Mouse (Mus musculus): ENCODE measurements around the gene Cdc42se1. TPM values are rescaled to one million over a fixed set of nuclear protein-coding genes. Genes with fewer than 3 reads are reported as not detected.

The Cdc42se1 gene
- polyA plus RNA-seq, 1 experiment from 2014 or later: 120 TPM

DNA sequence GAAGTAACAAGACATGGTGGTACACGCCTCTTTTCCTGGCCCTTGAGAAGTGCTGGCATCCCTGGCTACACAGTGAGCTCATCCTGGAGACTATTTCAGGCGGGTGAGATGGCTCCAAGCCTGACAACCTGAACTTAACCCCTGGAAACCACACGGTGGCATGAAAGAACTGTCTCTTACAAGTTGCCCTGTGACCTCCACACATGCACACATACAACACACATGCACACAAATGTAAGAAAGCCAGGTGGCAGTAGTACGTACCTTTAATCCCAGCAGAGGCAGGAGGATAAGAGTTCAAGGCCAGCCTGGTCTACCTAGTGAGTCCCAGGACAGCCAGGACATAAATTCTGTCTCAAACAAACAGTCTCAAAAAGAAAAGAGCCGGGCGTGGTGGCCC lies 10.5 kb downstream of the Cdc42se1 start:
- no peaks in the 10 kb centered on the region for H3K27me3 ChIP-seq (ENCODE audit: control insufficient read depth, insufficient read depth, low read length)
- no peak overlapping the region for H3K9ac ChIP-seq (ENCODE audit: low read length)

DNA sequence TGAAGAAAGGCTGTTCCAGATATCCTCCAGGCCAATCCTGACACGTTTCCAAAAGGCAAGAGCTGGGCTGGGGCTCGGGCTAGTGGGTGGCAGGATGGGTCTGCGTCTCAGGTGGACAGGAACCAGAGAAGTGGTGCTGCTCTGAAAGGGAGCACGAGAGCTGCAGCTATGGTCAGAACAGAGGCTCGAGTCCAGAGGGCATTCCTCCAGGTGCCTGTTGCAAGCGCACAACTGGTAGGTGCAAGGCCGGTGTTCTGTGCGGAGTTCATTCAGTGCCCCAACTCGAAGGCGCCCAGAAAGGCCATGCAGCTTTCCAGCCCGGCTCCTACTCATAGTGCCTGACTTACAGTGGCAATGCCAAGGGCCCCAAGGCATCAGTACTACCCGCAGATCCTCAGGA lies 11.4 kb downstream of the Cdc42se1 start:
- ATAC-seq (replicated peaks; ENCODE audit: low FRiP score): no peak
- 89% methylated on average over 12 of the region's 12 CpGs for WGBS

More for the DNA sequence above, 10.5 kb downstream of the Cdc42se1 start:
- Histone ChIP-seq H3K27ac (ENCODE audit: low read depth, low read length) (no peak overlapping the region), H3K4me3 (ENCODE audit: low read depth, low read length) (no peak overlapping the region), H3K36me3 (ENCODE audit: control insufficient read depth, insufficient read depth, low read length) (no peaks in the 10 kb centered on the region; the same call in 1 of the 2 replicates), H3K4me2 (ENCODE audit: low read depth, low read length, severe bottlenecking) (no peak overlapping the region), H3K9me3 (ENCODE audit: control insufficient read depth, low read length) (no peaks in the 10 kb centered on the region), H3K4me1 (replicated peaks; ENCODE audit: control insufficient read depth, insufficient read depth, low read length) (no peaks in the 10 kb centered on the region)
- DNase-seq (ENCODE audit: low spot score): no peak
- 88% methylated on average over 6 of the region's 6 CpGs for WGBS
- no peak for ATAC-seq (replicated peaks; ENCODE audit: low FRiP score)

DNA sequence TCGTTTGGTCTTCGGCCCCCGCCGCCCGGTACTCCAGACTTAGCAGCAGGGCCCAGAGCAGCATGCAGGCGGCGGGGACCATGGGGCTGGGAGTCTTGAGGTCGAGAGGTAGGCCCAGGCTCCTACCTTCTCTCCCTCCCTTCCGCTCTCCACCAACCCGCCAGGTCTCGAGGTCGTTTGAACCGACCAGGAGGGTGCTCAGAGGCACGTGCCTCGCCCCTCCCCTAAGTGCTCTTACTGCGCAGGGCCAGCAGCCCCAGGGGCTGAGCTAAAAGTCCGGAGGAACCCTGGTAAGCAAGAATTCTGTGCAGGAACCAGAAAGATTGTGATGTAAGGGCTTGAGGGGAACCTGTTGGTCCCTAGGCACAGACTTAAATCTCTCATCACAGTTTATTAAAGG lies 12.4 kb downstream of the Cdc42se1 start:
- no peak for DNase-seq (ENCODE audit: low spot score)

More for the DNA sequence above, 11.4 kb downstream of the Cdc42se1 start:
- Histone ChIP-seq H3K27ac (ENCODE audit: low read depth, low read length) (no peak overlapping the region), H3K4me2 (ENCODE audit: low read depth, low read length, severe bottlenecking) (no peak overlapping the region), H3K9ac (ENCODE audit: low read length) (no peak overlapping the region), H3K27me3 (ENCODE audit: control insufficient read depth, insufficient read depth, low read length) (no peaks in the 10 kb centered on the region), H3K36me3 (ENCODE audit: control insufficient read depth, insufficient read depth, low read length) (no peaks in the 10 kb centered on the region; the same call in 1 of the 2 replicates), H3K9me3 (ENCODE audit: control insufficient read depth, low read length) (no peaks in the 10 kb centered on the region), H3K4me1 (replicated peaks; ENCODE audit: control insufficient read depth, insufficient read depth, low read length) (no peaks in the 10 kb centered on the region), H3K4me3 (ENCODE audit: low read depth, low read length) (no peak overlapping the region)
- no peak for DNase-seq (ENCODE audit: low spot score)

DNA sequence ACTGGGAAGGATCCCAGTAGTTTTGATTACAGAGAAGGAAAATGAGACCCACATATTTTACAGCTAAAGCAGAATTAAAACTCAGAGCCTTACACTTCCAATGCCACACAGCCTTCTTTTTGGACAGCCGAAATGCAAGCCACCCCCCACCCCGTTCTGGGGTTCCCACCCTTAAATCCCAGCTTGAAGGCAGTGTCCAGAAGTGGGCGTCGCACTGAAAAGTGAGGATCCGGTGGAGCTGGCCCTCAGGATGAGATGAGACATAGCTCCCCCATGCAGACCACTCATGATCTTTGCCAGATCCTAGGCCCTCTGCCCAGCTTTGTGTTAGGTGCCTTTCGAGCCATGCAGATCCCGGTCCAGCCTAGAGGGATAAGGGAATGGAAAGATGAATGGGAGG lies 13.0 kb downstream of the Cdc42se1 start, which contains the start of gene Gm128:
Gene Gm128, minus strand, starts transcription at position 101 of the 400 bp plus-strand sequence.
- ATAC-seq (replicated peaks; ENCODE audit: low FRiP score) (no peak), DNase-seq (ENCODE audit: low spot score) (no peak)
- no peaks in the 10 kb centered on the region for H3K4me1 ChIP-seq (replicated peaks; ENCODE audit: control insufficient read depth, insufficient read depth, low read length)
- no peak within 1 kb of the TSS for H3K27ac ChIP-seq (ENCODE audit: low read depth, low read length)
- H3K36me3 ChIP-seq (ENCODE audit: control insufficient read depth, insufficient read depth, low read length): no peaks in the 10 kb centered on the region; the same call in 1 of the 2 replicates
- no peaks in the 10 kb centered on the region for H3K27me3 ChIP-seq (ENCODE audit: control insufficient read depth, insufficient read depth, low read length)
- H3K9me3 ChIP-seq (ENCODE audit: control insufficient read depth, low read length): no peaks in the 10 kb centered on the region
- peak within 1 kb of the TSS; percentile 16 for H3K9ac ChIP-seq (ENCODE audit: low read length)
- H3K4me3 ChIP-seq (ENCODE audit: low read depth, low read length): no peak within 1 kb of the TSS
- H3K4me2 ChIP-seq (ENCODE audit: low read depth, low read length, severe bottlenecking): 0 out of 2 replicates have a peak within 1 kb of the TSS, but pooled peaks have one; percentile 8
- 79% methylated on average over 7 of the region's 7 CpGs for WGBS

More for the DNA sequence above, 12.4 kb downstream of the Cdc42se1 start:
- H3K36me3 ChIP-seq (ENCODE audit: control insufficient read depth, insufficient read depth, low read length): no peaks in the 10 kb centered on the region; the same call in 1 of the 2 replicates
- H3K9ac ChIP-seq (ENCODE audit: low read length): peak overlapping the region; percentile 16
- H3K27me3 ChIP-seq (ENCODE audit: control insufficient read depth, insufficient read depth, low read length): no peaks in the 10 kb centered on the region
- no peak for ATAC-seq (replicated peaks; ENCODE audit: low FRiP score)
- H3K27ac ChIP-seq (ENCODE audit: low read depth, low read length): no peak overlapping the region
- H3K4me2 ChIP-seq (ENCODE audit: low read depth, low read length, severe bottlenecking): 0 out of 2 replicates have a peak overlapping the region, but pooled peaks have one; percentile 8
- H3K9me3 ChIP-seq (ENCODE audit: control insufficient read depth, low read length): no peaks in the 10 kb centered on the region
- no peaks in the 10 kb centered on the region for H3K4me1 ChIP-seq (replicated peaks; ENCODE audit: control insufficient read depth, insufficient read depth, low read length)
- no peak overlapping the region for H3K4me3 ChIP-seq (ENCODE audit: low read depth, low read length)
- WGBS: 31% methylated on average over 16 of the region's 17 CpGs

DNA sequence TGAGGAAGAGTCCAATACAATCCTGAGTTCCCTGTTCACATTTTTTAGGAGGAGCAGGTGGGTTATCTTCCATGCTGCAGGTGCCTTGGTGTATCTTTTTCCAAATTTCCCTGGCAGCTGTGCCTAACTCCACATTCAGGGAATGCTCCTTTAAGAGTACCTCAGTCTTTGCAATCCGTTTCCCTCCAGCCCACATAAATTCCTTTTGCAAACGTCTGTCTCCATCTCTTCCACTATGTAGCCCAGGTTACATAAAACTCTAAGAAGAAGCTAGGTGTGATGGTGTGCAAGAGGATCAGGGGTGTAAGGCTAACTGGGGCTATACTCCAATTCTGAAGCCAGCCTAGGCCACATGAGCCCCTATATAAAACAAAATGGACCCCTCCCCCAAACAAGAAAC lies 14.6 kb downstream of the Cdc42se1 start:
- Histone ChIP-seq H3K9ac (ENCODE audit: low read length) (no peak overlapping the region), H3K4me3 (ENCODE audit: low read depth, low read length) (no peak overlapping the region), H3K4me1 (replicated peaks; ENCODE audit: control insufficient read depth, insufficient read depth, low read length) (no peaks in the 10 kb centered on the region), H3K27ac (ENCODE audit: low read depth, low read length) (no peak overlapping the region), H3K9me3 (ENCODE audit: control insufficient read depth, low read length) (no peaks in the 10 kb centered on the region), H3K27me3 (ENCODE audit: control insufficient read depth, insufficient read depth, low read length) (no peaks in the 10 kb centered on the region), H3K4me2 (ENCODE audit: low read depth, low read length, severe bottlenecking) (no peak overlapping the region), H3K36me3 (ENCODE audit: control insufficient read depth, insufficient read depth, low read length) (no peaks in the 10 kb centered on the region)
- 77% methylated on average over 2 of the region's 2 CpGs for WGBS
- no peak for DNase-seq (ENCODE audit: low spot score)
- ATAC-seq (replicated peaks; ENCODE audit: low FRiP score): no peak

DNA sequence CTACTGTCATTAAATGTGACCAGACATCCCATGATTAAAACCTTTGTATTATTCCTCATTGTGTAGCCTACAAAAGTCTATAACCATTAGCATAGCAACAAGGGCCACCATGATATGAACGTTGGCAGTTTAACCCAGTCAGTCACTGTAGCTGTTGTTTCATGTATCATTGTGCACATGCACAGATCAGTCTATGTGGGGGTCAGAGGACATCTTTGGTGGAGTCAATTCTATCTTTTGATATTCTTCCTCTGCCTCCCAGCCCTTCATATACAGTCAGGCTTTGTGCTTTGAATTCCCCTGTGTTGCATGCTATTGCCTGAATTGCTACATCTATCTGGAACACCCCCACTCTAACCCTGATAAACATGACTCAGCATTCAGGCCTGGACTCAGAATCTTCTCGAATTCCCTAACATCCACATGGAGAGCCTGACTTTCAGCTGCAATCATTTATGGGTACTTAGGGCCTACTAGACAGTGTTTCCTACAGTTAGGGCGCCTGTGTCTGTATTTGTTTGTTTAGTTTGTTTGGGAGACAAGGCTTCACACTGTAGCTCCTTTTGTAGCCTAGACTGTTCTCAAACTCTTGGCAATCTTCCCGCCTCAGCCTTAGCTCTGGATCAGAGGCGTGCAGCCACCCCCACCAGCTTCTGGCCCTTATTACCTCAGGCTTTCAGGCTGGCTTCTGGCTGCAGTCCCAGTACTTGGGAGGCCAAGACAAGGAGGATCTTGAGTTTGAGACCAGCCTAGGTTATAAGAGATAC lies 18.1 kb downstream of the Cdc42se1 start:
- H3K4me1 ChIP-seq (replicated peaks; ENCODE audit: control insufficient read depth, insufficient read depth, low read length): no peaks in the 10 kb centered on the region
- no peaks in the 10 kb centered on the region for H3K36me3 ChIP-seq (ENCODE audit: control insufficient read depth, insufficient read depth, low read length)
- DNase-seq (ENCODE audit: low spot score): no peak
- H3K27me3 ChIP-seq (ENCODE audit: control insufficient read depth, insufficient read depth, low read length): no peaks in the 10 kb centered on the region
- H3K9ac ChIP-seq (ENCODE audit: low read length): no peak overlapping the region
- WGBS: 88% methylated on average over 5 of the region's 5 CpGs
- no peak overlapping the region for H3K27ac ChIP-seq (ENCODE audit: low read depth, low read length)
- H3K9me3 ChIP-seq (ENCODE audit: control insufficient read depth, low read length): no peaks in the 10 kb centered on the region
- no peak for ATAC-seq (replicated peaks; ENCODE audit: low FRiP score)
- H3K4me3 ChIP-seq (ENCODE audit: low read depth, low read length): no peak overlapping the region
- H3K4me2 ChIP-seq (ENCODE audit: low read depth, low read length, severe bottlenecking): no peak overlapping the region

DNA sequence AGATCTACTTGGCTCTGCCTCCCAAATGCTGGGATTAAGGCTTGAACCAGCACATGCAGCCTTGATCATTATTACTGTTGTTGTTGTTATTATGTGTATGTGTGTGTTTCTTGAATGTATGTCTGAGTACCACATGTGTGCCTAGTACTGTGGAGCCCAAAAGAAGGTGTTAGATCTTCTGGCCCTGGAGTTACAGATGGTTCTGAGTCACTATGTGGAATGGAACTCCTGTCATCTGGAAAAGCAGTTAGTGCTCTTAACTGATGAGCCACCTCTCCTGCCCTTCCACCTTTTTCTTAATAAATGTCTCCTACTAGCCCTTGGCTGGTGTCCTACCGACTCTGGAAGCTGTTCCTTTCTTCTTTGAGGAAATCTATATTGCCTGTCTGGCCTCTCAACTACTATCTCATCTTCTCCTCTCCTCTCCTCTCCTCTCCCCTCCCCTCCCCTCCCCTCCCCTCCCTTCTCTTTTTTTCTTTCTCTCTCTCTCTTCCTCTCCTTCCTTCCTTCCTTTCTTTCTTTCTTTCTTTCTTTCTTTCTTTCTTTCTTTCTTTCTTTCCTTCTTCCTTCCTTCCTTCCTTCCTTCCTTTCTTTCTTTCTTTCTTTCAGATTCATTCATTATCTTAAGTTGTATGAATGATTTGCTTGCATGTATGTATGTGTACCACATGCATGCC lies 19.3 kb downstream of the Cdc42se1 start:
- H3K4me3 ChIP-seq (ENCODE audit: low read depth, low read length): no peak overlapping the region
- H3K9me3 ChIP-seq (ENCODE audit: control insufficient read depth, low read length): no peaks in the 10 kb centered on the region
- H3K4me1 ChIP-seq (replicated peaks; ENCODE audit: control insufficient read depth, insufficient read depth, low read length): no peaks in the 10 kb centered on the region
- H3K9ac ChIP-seq (ENCODE audit: low read length): no peak overlapping the region
- 81% methylated on average over 1 of the region's 1 CpGs for WGBS
- no peak overlapping the region for H3K27ac ChIP-seq (ENCODE audit: low read depth, low read length)
- H3K36me3 ChIP-seq (ENCODE audit: control insufficient read depth, insufficient read depth, low read length): no peaks in the 10 kb centered on the region
- no peaks in the 10 kb centered on the region for H3K27me3 ChIP-seq (ENCODE audit: control insufficient read depth, insufficient read depth, low read length)
- ATAC-seq (replicated peaks; ENCODE audit: low FRiP score) (no peak), DNase-seq (ENCODE audit: low spot score) (no peak)
- no peak overlapping the region for H3K4me2 ChIP-seq (ENCODE audit: low read depth, low read length, severe bottlenecking)

DNA sequence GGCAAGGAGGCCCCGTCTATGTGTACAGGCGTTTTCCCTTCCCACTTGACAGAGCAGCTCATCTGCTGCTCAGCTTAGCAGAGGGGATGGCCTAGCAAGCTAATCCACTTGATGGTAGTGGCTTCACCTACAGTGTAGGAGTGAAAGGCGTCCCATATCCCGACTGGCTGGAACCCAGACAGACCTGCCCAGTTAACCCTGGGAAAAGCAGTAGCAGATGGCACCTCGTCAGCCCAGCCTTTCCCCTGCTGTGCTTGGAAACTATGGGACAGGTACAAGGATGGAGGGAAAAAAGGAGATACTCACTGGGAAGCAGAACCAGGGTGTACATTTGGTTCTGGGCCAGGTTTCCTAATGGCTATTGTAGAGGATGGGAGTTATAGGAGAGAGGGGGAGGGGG lies 21.8 kb downstream of the Cdc42se1 start:
- Histone ChIP-seq H3K27me3 (ENCODE audit: control insufficient read depth, insufficient read depth, low read length) (no peaks in the 10 kb centered on the region), H3K27ac (ENCODE audit: low read depth, low read length) (no peak overlapping the region), H3K4me3 (ENCODE audit: low read depth, low read length) (no peak overlapping the region), H3K9me3 (ENCODE audit: control insufficient read depth, low read length) (no peaks in the 10 kb centered on the region), H3K9ac (ENCODE audit: low read length) (no peak overlapping the region), H3K4me1 (replicated peaks; ENCODE audit: control insufficient read depth, insufficient read depth, low read length) (no peaks in the 10 kb centered on the region), H3K4me2 (ENCODE audit: low read depth, low read length, severe bottlenecking) (no peak overlapping the region), H3K36me3 (ENCODE audit: control insufficient read depth, insufficient read depth, low read length) (no peaks in the 10 kb centered on the region; the same call in 1 of the 2 replicates)
- ATAC-seq (replicated peaks; ENCODE audit: low FRiP score): no peak
- 83% methylated on average over 5 of the region's 5 CpGs for WGBS
- no peak for DNase-seq (ENCODE audit: low spot score)
